Mouse (Mus musculus) neural tube, embryonic 12.5 days (tissue): Measurements from ENCODE around the gene Gm14226. TPM values are rescaled to one million over a fixed set of nuclear protein-coding genes. Genes with fewer than 3 reads are reported as not detected.
"Not testable (repeated sequence)": the region's sequence is repeated elsewhere in the genome, so short reads cannot be mapped to it uniquely, and the experiment has no call there.

Experiments
- ATAC-seq: fragments of 200-750 bp; cut with Nextera tagmentation; 2 replicates; pipeline ENCODE4 v1.8.0; 2017; ENCODE audit warnings: low read depth, mild to moderate bottlenecking, moderate TSS enrichment, moderate library complexity; ENCODE audit not compliant: low FRiP score
- H3K27ac ChIP-seq: fragments of 300-500 bp; sonication (generic); 2 replicates; pipeline ENCODE4 v1.5.1; 2016
- H3K27me3 ChIP-seq: fragments of 300-500 bp; sonication (generic); replicated peaks from 2 replicates; pipeline ENCODE4 v1.6.1; 2016; ENCODE audit warnings: mild to moderate bottlenecking
- H3K36me3 ChIP-seq: fragments of 300-500 bp; sonication (generic); 2 replicates; pipeline ENCODE4 v1.6.1; 2016; ENCODE audit warnings: mild to moderate bottlenecking
- H3K4me1 ChIP-seq: fragments of 300-500 bp; sonication (generic); 2 replicates; pipeline ENCODE4 v1.6.1; 2016
- H3K4me2 ChIP-seq: fragments of 300-500 bp; sonication (generic); replicated peaks from 2 replicates; pipeline ENCODE4 v1.6.1; 2016; ENCODE audit warnings: mild to moderate bottlenecking
- H3K4me3 ChIP-seq: fragments of 300-500 bp; sonication (generic); 2 replicates; pipeline ENCODE4 v1.5.1; 2016
- H3K9ac ChIP-seq: fragments of 300-500 bp; sonication (generic); 2 replicates; pipeline ENCODE4 v1.6.1; 2016; ENCODE audit warnings: mild to moderate bottlenecking
- H3K9me3 ChIP-seq: fragments of 300-500 bp; sonication (generic); 2 replicates; pipeline ENCODE4 v1.6.1; 2016; ENCODE audit warnings: mild to moderate bottlenecking
- WGBS: fragments of 180-500 bp; shearing (Covaris S2); methylation state at CpG from one replicate; pipeline ENCODE4 v1.1.7; 2016; 5-methylcytosine and 5-hydroxymethylcytosine counted together
- polyA plus RNA-seq: library from polyadenylated mRNA; unstranded; fragments of >200 nt; fragmentation: Nextera tagmentation; extraction: Ambion mirVana; gene quantifications from 2 replicates; pipeline ENCODE4 v1.2.1, GENCODE M21; 2016

The Gm14226 gene
- 0.50 and 0.52 TPM in 2 replicates for polyA plus RNA-seq

GRCm38 (mm10) chr2:155018251-155018755 lies at the start of gene Gm14226:
Gm14226 (plus strand) TSS chr2:155018266.
- Histone ChIP-seq H3K9ac (peak within 1 kb of the TSS; percentile 52), H3K4me3 (peak within 1 kb of the TSS; percentile 36), H3K4me2 (peak within 1 kb of the TSS; percentile 83)
- H3K27ac ChIP-seq, H3K36me3 ChIP-seq, H3K9me3 ChIP-seq, H3K4me1 ChIP-seq, H3K27me3 ChIP-seq, ATAC-seq: not testable (repeated sequence)
- under 1% methylated on average over 24 of the region's 26 CpGs for WGBS

GRCm38 (mm10) chr2:154969740-154970397 lies 48.2 kb upstream of the Gm14226 start:
- not testable (repeated sequence) for H3K4me3 ChIP-seq, H3K9me3 ChIP-seq, H3K36me3 ChIP-seq, H3K4me2 ChIP-seq, ATAC-seq, H3K27ac ChIP-seq, H3K4me1 ChIP-seq, H3K27me3 ChIP-seq, H3K9ac ChIP-seq
- whole genome bisulfite sequencing: 73% methylated on average over 14 of the region's 14 CpGs

- H3K4me1 ChIP-seq: no peaks in the 10 kb centered on the region
- H3K27ac ChIP-seq: no peak overlapping the region
- H3K36me3 ChIP-seq: no peaks in the 10 kb centered on the region
- H3K9ac ChIP-seq: no peak overlapping the region
- H3K27me3 ChIP-seq: no peaks in the 10 kb centered on the region
- no peak for ATAC-seq
- no peak overlapping the region for H3K4me3 ChIP-seq
- no peaks in the 10 kb centered on the region for H3K9me3 ChIP-seq
- 76% methylated on average over 18 of the region's 18 CpGs for WGBS
- no peak overlapping the region for H3K4me2 ChIP-seq
These were observed 46.0 kb upstream of the Gm14226 start for GRCm38 (mm10) chr2:154971919-154972692.

GRCm38 (mm10) chr2:154972981-154973380 lies 45.1 kb upstream of the Gm14226 start:
- 86% methylated on average over 5 of the region's 5 CpGs for WGBS
- no peaks in the 10 kb centered on the region for H3K9me3 ChIP-seq

GRCm38 (mm10) chr2:154986609-154987008 lies 31.5 kb upstream of the Gm14226 start:
- Histone ChIP-seq H3K4me1 (no peaks in the 10 kb centered on the region), H3K9me3 (no peaks in the 10 kb centered on the region), H3K4me2 (no peak overlapping the region), H3K4me3 (no peak overlapping the region), H3K9ac (no peak overlapping the region), H3K27me3 (no peaks in the 10 kb centered on the region), H3K36me3 (no peaks in the 10 kb centered on the region), H3K27ac (no peak overlapping the region)
- ATAC-seq: no peak
- WGBS: 57% methylated on average over 1 of the region's 1 CpGs

More at GRCm38 (mm10) chr2:154972981-154973380, 45.1 kb upstream of the Gm14226 start:
- Histone ChIP-seq H3K4me2 (no peak overlapping the region), H3K4me1 (no peaks in the 10 kb centered on the region), H3K9ac (no peak overlapping the region), H3K27me3 (no peaks in the 10 kb centered on the region), H3K27ac (no peak overlapping the region), H3K36me3 (no peaks in the 10 kb centered on the region), H3K4me3 (no peak overlapping the region)
- no peak for ATAC-seq

- Histone ChIP-seq H3K36me3 (no peaks in the 10 kb centered on the region), H3K4me2 (no peak overlapping the region), H3K27me3 (no peaks in the 10 kb centered on the region), H3K4me3 (no peak overlapping the region), H3K9ac (no peak overlapping the region), H3K4me1 (no peaks in the 10 kb centered on the region), H3K9me3 (no peaks in the 10 kb centered on the region), H3K27ac (no peak overlapping the region)
- no peak for ATAC-seq
- 86% methylated on average over 8 of the region's 8 CpGs for WGBS
These were observed 26.7 kb upstream of the Gm14226 start for GRCm38 (mm10) chr2:154991411-154991810.

GRCm38 (mm10) chr2:154992083-154992482 lies 26.0 kb upstream of the Gm14226 start:
- no peak for ATAC-seq
- H3K27me3 ChIP-seq: no peaks in the 10 kb centered on the region
- WGBS: 91% methylated on average over 5 of the region's 5 CpGs

GRCm38 (mm10) chr2:155005491-155005890 lies 12.6 kb upstream of the Gm14226 start:
- H3K4me1 ChIP-seq: no peaks in the 10 kb centered on the region
- 92% methylated on average over 11 of the region's 11 CpGs for WGBS
- no peaks in the 10 kb centered on the region for H3K27me3 ChIP-seq
- no peak overlapping the region for H3K9ac ChIP-seq
- H3K9me3 ChIP-seq: no peaks in the 10 kb centered on the region
- no peak overlapping the region for H3K27ac ChIP-seq
- H3K4me2 ChIP-seq: no peak overlapping the region
- ATAC-seq: no peak
- no peaks in the 10 kb centered on the region for H3K36me3 ChIP-seq
- no peak overlapping the region for H3K4me3 ChIP-seq

More at GRCm38 (mm10) chr2:154992083-154992482, 26.0 kb upstream of the Gm14226 start:
- H3K4me3 ChIP-seq: no peak overlapping the region
- H3K9me3 ChIP-seq: no peaks in the 10 kb centered on the region
- no peaks in the 10 kb centered on the region for H3K36me3 ChIP-seq
- H3K27ac ChIP-seq: no peak overlapping the region
- no peak overlapping the region for H3K9ac ChIP-seq
- H3K4me2 ChIP-seq: no peak overlapping the region
- no peaks in the 10 kb centered on the region for H3K4me1 ChIP-seq

- Histone ChIP-seq H3K36me3 (no peaks in the 10 kb centered on the region), H3K27ac (no peak overlapping the region), H3K4me1 (no peaks in the 10 kb centered on the region), H3K4me2 (no peak overlapping the region), H3K27me3 (no peaks in the 10 kb centered on the region), H3K9me3 (no peaks in the 10 kb centered on the region), H3K9ac (no peak overlapping the region), H3K4me3 (no peak overlapping the region)
- ATAC-seq: no peak
- 60% methylated on average over 3 of the region's 3 CpGs for WGBS
These were observed 6.9 kb upstream of the Gm14226 start for GRCm38 (mm10) chr2:155011086-155011656.

- Histone ChIP-seq H3K27me3 (no peaks in the 10 kb centered on the region), H3K9me3 (no peaks in the 10 kb centered on the region), H3K9ac (no peak overlapping the region), H3K27ac (no peak overlapping the region), H3K4me2 (no peak overlapping the region), H3K36me3 (no peaks in the 10 kb centered on the region), H3K4me1 (no peaks in the 10 kb centered on the region), H3K4me3 (no peak overlapping the region)
- 83% methylated on average over 6 of the region's 6 CpGs for WGBS
- no peak for ATAC-seq
These were observed 5.1 kb upstream of the Gm14226 start for GRCm38 (mm10) chr2:155012991-155013390.

GRCm38 (mm10) chr2:155016751-155017150 lies 1.3 kb upstream of the Gm14226 start:
- H3K36me3 ChIP-seq, ATAC-seq, H3K9ac ChIP-seq, H3K4me3 ChIP-seq, H3K27me3 ChIP-seq, H3K4me2 ChIP-seq, H3K9me3 ChIP-seq, H3K27ac ChIP-seq, H3K4me1 ChIP-seq: not testable (repeated sequence)
- WGBS: 21% methylated on average over 8 of the region's 9 CpGs
